Mouse (Mus musculus) ES-E14 (cell line): Measurements from ENCODE around the gene Sirpb1a.
"Not testable (repeated sequence)": the region's sequence is repeated elsewhere in the genome, so short reads cannot be mapped to it uniquely, and the experiment has no call there.

ENCODE experiments used
- CHD2 ChIP-seq: IDR thresholded peaks from 2 replicates; pipeline ENCODE4 v1.6.1; 2014; ENCODE audit warnings: mild to moderate bottlenecking, low read depth, low read length, inconsistent platforms
- HCFC1 ChIP-seq: IDR thresholded peaks from 2 replicates; pipeline ENCODE4 v1.6.1; 2012; ENCODE audit warnings: low read length, inconsistent platforms, borderline replicate concordance; ENCODE audit not compliant: insufficient read depth
- ZC3H11A ChIP-seq: IDR thresholded peaks from 2 replicates; pipeline ENCODE4 v1.6.1; 2012; ENCODE audit warnings: low read depth, mild to moderate bottlenecking, inconsistent platforms, low read length, borderline replicate concordance
- ZNF384 ChIP-seq: IDR thresholded peaks from 2 replicates; pipeline ENCODE4 v1.6.1; 2012; ENCODE audit warnings: low read depth, low read length, inconsistent platforms

DNA sequence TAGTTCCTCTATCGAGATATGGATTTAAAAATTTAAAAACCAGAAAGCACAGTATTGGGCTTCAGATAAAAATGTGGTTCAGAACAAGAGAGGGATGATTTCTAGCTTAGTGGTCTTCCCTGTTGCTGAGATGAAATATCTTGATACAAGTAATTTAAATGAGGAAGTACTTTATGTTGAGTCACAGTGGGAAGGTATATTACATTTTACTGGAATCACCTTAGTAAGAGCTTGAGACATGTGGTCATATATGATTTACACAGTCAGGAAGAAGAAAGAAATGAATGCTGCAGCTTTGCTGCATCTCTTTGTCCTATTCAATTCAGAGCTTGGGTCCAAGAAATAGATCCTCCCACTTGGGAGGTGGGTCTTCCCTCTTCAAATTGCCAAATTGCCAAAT lies 13.5 kb upstream of the Sirpb1a start:
- not testable (repeated sequence) for TF ChIP-seq HCFC1, CHD2, ZNF384, ZC3H11A
